Mouse (Mus musculus): ENCODE data around the gene Pum2. TPM values are rescaled to one million over a fixed set of nuclear protein-coding genes. Genes with fewer than 3 reads are reported as not detected.
A peak's percentile ranks its signal among the peaks of the same experiment; 100 is the strongest.

Gene Pum2
- polyA plus RNA-seq, 1 experiment = 65.1 TPM

DNA sequence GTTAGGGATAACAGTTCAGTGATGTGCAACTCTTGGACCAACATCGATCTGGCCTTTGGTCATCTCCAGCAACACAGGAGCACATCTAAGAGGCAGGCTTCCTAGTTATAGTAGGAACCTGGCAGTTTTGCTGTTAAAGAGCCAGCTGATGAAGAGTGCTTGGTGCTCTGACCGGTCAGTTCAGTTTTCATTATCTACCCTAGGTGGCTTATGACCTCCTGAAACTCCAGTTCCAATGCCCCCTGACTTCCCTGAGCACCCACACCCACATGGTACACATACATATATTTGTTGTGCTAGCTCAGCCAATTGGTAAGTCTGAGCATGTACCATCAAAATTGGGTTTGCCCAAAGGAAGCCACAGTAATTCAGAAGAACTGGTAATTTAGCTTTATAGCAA lies 79.7 kb downstream of the Pum2 start:
- WGBS = 94% methylated on average over 2 of the region's 2 CpGs

DNA sequence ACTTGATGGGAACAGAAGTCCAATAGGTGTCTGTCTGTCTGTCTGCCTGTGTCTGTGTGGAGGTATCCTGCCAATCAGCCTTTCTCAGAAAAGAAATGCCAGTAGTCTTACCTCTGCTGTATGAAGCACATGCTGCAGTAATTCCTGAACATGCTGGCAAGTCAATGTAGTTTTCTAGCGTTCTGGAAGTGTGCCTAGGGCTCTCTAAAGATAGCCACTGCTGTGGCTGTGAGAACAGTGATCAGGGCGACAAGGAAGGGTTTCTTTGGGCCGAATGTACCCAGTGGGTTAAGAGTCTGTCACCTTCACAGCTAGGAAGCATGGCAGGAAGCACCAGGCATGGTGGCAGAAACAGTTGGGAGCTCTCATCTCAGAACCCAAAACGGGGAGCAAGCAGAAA lies 80.2 kb downstream of the Pum2 start:
- Histone ChIP-seq H3K4me1 (ENCODE audit: control insufficient read depth, insufficient read depth, low read length) (peaks cover 3% of the 10 kb centered on the region; the same call in 1 of the 2 replicates), H3K4me3 (replicated peaks; ENCODE audit: insufficient read depth, low read depth, low read length) (no peak overlapping the region), H3K27me3 (ENCODE audit: control insufficient read depth, insufficient read depth, low read length) (no peaks in the 10 kb centered on the region), H3K27ac (ENCODE audit: insufficient read depth, low read length) (no peak overlapping the region)
- peak in 1 of 2 experiments; percentile 44 for DNase-seq
- TF ChIP-seq CTCF (IDR thresholded peaks at IDR 0.05; ENCODE audit: borderline replicate concordance, insufficient read depth, low read depth, low read length) (no peak), POLR2A (IDR thresholded peaks at IDR 0.05; ENCODE audit: borderline replicate concordance, insufficient read depth, low read length) (no peak)
- WGBS = 25% methylated on average over 4 of the region's 4 CpGs

More for the DNA sequence above, 79.7 kb downstream of the Pum2 start:
- peaks cover 3% of the 10 kb centered on the region; the same call in 1 of the 2 replicates for H3K4me1 ChIP-seq (ENCODE audit: control insufficient read depth, insufficient read depth, low read length)
- no peaks in the 10 kb centered on the region for H3K27me3 ChIP-seq (ENCODE audit: control insufficient read depth, insufficient read depth, low read length)
- no peak overlapping the region for H3K4me3 ChIP-seq (replicated peaks; ENCODE audit: insufficient read depth, low read depth, low read length)
- H3K27ac ChIP-seq (ENCODE audit: insufficient read depth, low read length) = no peak overlapping the region
- no peak for DNase-seq
- TF ChIP-seq POLR2A (IDR thresholded peaks at IDR 0.05; ENCODE audit: borderline replicate concordance, insufficient read depth, low read length) (no peak), CTCF (IDR thresholded peaks at IDR 0.05; ENCODE audit: borderline replicate concordance, insufficient read depth, low read depth, low read length) (no peak)

DNA sequence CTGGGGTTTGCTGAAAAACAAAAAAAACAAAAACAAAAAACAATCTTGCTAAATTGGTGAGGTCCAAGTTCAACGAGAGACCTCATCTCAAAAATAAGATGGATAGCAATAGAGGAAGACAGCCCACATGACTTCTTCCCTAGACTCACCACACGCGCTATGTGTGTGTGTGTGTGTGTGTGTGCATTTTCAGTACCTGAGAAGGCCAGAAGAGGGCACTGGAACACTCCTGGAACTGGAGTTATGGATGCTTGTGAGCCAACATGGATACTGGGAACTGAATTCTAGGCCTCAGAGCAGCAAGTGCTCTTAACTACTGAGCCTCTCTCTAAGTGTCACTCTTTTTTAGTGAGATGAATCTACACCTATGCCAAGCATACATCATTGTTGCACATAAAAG lies 84.1 kb downstream of the Pum2 start:
- H3K27me3 ChIP-seq (ENCODE audit: control insufficient read depth, insufficient read depth, low read length) = no peaks in the 10 kb centered on the region
- no peak overlapping the region for H3K4me3 ChIP-seq (replicated peaks; ENCODE audit: insufficient read depth, low read depth, low read length)
- 98% methylated on average over 3 of the region's 3 CpGs for WGBS
- H3K4me1 ChIP-seq (ENCODE audit: control insufficient read depth, insufficient read depth, low read length) = peaks cover 3% of the 10 kb centered on the region; the same call in 1 of the 2 replicates
- H3K27ac ChIP-seq (ENCODE audit: insufficient read depth, low read length) = no peak overlapping the region
- DNase-seq = no peak
- no peak for TF ChIP-seq CTCF (IDR thresholded peaks at IDR 0.05; ENCODE audit: borderline replicate concordance, insufficient read depth, low read depth, low read length)
- no peak for TF ChIP-seq POLR2A (IDR thresholded peaks at IDR 0.05; ENCODE audit: borderline replicate concordance, insufficient read depth, low read length)

DNA sequence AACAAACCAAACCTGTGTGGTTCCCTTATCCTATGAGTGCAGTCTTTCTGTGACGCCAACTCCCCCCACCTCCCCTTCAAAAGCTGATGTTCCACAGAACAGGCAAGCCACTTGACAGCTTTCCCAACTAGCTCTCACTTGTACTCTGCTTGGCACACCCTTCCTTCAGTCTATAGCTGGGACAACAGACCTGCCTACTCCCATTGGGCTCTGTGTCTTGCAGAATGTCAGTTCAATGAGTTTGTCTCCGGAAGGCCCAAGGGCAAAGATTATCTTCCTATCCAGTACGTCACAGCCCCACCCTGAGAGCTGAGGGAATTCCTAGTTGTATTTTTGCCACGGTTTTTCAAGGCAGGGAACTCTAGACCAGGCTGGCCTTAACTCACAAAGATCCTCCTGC lies 85.2 kb downstream of the Pum2 start:
- WGBS = 81% methylated on average over 4 of the region's 4 CpGs
- no peaks in the 10 kb centered on the region; the same call in 1 of the 2 replicates for H3K4me1 ChIP-seq (ENCODE audit: control insufficient read depth, insufficient read depth, low read length)
- no peak for DNase-seq
- TF ChIP-seq CTCF (IDR thresholded peaks at IDR 0.05; ENCODE audit: borderline replicate concordance, insufficient read depth, low read depth, low read length) = no peak
- TF ChIP-seq POLR2A (IDR thresholded peaks at IDR 0.05; ENCODE audit: borderline replicate concordance, insufficient read depth, low read length) = no peak
- no peaks in the 10 kb centered on the region for H3K27me3 ChIP-seq (ENCODE audit: control insufficient read depth, insufficient read depth, low read length)
- no peak overlapping the region for H3K27ac ChIP-seq (ENCODE audit: insufficient read depth, low read length)
- no peak overlapping the region for H3K4me3 ChIP-seq (replicated peaks; ENCODE audit: insufficient read depth, low read depth, low read length)

DNA sequence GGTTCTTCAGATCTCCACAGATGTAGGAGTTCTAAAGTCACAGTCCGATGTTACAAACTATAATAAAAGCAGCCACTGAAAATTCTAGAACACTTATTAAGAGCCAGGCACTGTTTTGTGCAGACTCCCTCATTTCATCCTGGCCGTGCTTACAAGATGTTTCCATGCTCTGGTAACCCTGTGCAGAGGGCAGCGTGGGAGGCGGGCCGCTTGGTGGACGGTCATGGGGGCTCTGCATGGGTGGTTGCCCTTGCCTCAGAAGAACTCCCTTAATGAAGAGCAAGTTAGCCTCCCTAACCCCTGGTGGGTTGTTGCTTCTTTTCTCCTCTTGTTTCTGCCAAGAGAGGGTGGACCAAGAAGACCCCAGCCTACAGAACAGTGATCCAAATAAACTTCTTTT lies 85.8 kb downstream of the Pum2 start:
- no peak for DNase-seq
- Histone ChIP-seq H3K27ac (ENCODE audit: insufficient read depth, low read length) (no peak overlapping the region), H3K4me3 (replicated peaks; ENCODE audit: insufficient read depth, low read depth, low read length) (no peak overlapping the region), H3K4me1 (ENCODE audit: control insufficient read depth, insufficient read depth, low read length) (no peaks in the 10 kb centered on the region), H3K27me3 (ENCODE audit: control insufficient read depth, insufficient read depth, low read length) (no peaks in the 10 kb centered on the region)
- no peak for TF ChIP-seq POLR2A (IDR thresholded peaks at IDR 0.05; ENCODE audit: borderline replicate concordance, insufficient read depth, low read length)
- no peak for TF ChIP-seq CTCF (IDR thresholded peaks at IDR 0.05; ENCODE audit: borderline replicate concordance, insufficient read depth, low read depth, low read length)
- WGBS = 53% methylated on average over 6 of the region's 6 CpGs

DNA sequence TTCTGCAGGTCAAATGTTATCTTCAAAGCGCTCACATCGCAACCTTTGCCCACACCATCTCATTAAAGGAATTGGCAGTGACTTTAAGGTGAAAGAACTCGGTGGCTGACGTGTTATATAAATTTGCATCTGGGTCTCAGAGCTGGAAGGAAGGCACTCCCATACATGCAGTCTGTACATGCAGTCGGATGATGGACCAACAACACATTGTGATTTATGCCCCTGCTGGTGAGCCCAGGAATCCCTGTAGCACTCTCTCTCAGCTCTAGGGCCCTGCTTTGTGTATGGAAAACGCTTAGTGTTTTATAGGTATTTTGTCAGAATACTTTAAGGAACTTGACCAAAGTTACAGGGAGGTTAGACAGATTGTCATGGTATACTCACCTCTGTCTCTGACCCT lies 86.6 kb downstream of the Pum2 start:
- no peak for TF ChIP-seq POLR2A (IDR thresholded peaks at IDR 0.05; ENCODE audit: borderline replicate concordance, insufficient read depth, low read length)
- TF ChIP-seq CTCF (IDR thresholded peaks at IDR 0.05; ENCODE audit: borderline replicate concordance, insufficient read depth, low read depth, low read length) = no peak
- 86% methylated on average over 6 of the region's 6 CpGs for WGBS

DNA sequence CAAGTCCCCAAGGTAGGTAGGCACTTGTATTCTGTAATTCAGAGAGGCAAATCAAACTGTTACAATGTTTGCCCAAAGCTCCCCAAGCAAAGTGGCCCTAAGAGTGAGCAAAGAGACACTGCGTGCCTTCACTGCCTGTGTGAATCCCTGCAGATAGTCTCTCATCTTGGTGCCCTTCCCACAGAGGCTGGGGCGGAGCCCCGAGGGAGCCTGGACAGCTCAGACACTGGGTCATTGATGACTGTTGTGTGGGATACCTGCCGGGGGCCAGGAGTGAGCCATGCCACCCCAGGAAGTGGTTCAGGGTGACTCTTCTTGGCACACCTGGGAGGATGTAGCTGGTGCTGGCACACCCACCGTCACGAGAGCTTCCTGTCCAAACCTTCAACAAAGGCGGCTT lies 87.1 kb downstream of the Pum2 start:
- 83% methylated on average over 7 of the region's 7 CpGs for WGBS
- TF ChIP-seq CTCF (IDR thresholded peaks at IDR 0.05; ENCODE audit: borderline replicate concordance, insufficient read depth, low read depth, low read length) = no peak
- TF ChIP-seq POLR2A (IDR thresholded peaks at IDR 0.05; ENCODE audit: borderline replicate concordance, insufficient read depth, low read length) = no peak
- no peaks in the 10 kb centered on the region for H3K27me3 ChIP-seq (ENCODE audit: control insufficient read depth, insufficient read depth, low read length)
- no peak overlapping the region for H3K4me3 ChIP-seq (replicated peaks; ENCODE audit: insufficient read depth, low read depth, low read length)
- no peak overlapping the region for H3K27ac ChIP-seq (ENCODE audit: insufficient read depth, low read length)
- no peaks in the 10 kb centered on the region for H3K4me1 ChIP-seq (ENCODE audit: control insufficient read depth, insufficient read depth, low read length)
- DNase-seq = no peak

More for the DNA sequence above, 86.6 kb downstream of the Pum2 start:
- H3K4me3 ChIP-seq (replicated peaks; ENCODE audit: insufficient read depth, low read depth, low read length) = no peak overlapping the region
- H3K27ac ChIP-seq (ENCODE audit: insufficient read depth, low read length) = no peak overlapping the region
- DNase-seq = no peak
- H3K4me1 ChIP-seq (ENCODE audit: control insufficient read depth, insufficient read depth, low read length) = no peaks in the 10 kb centered on the region
- H3K27me3 ChIP-seq (ENCODE audit: control insufficient read depth, insufficient read depth, low read length) = no peaks in the 10 kb centered on the region

DNA sequence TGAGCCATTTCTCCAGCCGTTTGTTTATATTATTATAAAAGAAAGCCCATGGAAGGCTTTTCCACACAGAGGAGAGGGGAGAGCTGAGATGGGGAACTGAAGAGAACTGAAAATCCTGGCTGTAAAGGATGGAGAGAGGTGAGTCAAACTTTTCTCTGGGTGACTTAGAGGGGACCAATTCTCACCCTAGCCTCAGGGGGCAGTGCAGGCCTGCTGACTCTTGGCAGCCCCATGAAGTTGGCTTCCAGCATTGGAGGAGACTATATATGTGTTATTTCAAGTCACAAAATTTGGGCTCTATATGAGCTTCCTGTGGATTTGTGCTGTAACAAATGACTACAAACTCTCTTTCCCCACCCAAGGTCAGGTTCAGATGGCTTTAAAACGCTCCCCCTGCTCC lies 88.7 kb downstream of the Pum2 start:
- H3K4me3 ChIP-seq (replicated peaks; ENCODE audit: insufficient read depth, low read depth, low read length) = no peak overlapping the region
- TF ChIP-seq CTCF (IDR thresholded peaks at IDR 0.05; ENCODE audit: borderline replicate concordance, insufficient read depth, low read depth, low read length) (peak; percentile 32; the same call in 1 of the 2 replicates), POLR2A (IDR thresholded peaks at IDR 0.05; ENCODE audit: borderline replicate concordance, insufficient read depth, low read length) (no peak)
- 72% methylated on average over 2 of the region's 2 CpGs for WGBS
- no peaks in the 10 kb centered on the region for H3K27me3 ChIP-seq (ENCODE audit: control insufficient read depth, insufficient read depth, low read length)
- H3K4me1 ChIP-seq (ENCODE audit: control insufficient read depth, insufficient read depth, low read length) = no peaks in the 10 kb centered on the region
- DNase-seq = no peak
- no peak overlapping the region for H3K27ac ChIP-seq (ENCODE audit: insufficient read depth, low read length)
